Mouse (Mus musculus) testis, adult 2 months (tissue): ENCODE results near the gene Atp6v0e2. TPM values are rescaled to one million over a fixed set of nuclear protein-coding genes. Genes with fewer than 3 reads are reported as not detected.

Experiments used
- H3K27ac ChIP-seq: fragments of 200-500 bp; 2 replicates; pipeline ENCODE4 v1.5.1; 2012; ENCODE audit warnings: low read depth, low read length; ENCODE audit not compliant: control insufficient read depth, insufficient read depth
- H3K27me3 ChIP-seq: fragments of 200-500 bp; 2 replicates; pipeline ENCODE4 v1.6.1; 2012; ENCODE audit warnings: mild to moderate bottlenecking, low read length, moderate library complexity; ENCODE audit not compliant: control insufficient read depth, insufficient read depth
- H3K36me3 ChIP-seq: fragments of 200-500 bp; 2 replicates; pipeline ENCODE4 v1.6.1; 2012; ENCODE audit warnings: mild to moderate bottlenecking, low read length; ENCODE audit not compliant: control insufficient read depth, insufficient read depth
- H3K4me1 ChIP-seq: fragments of 200-500 bp; 2 replicates; pipeline ENCODE4 v1.6.1; 2012; ENCODE audit warnings: low read length; ENCODE audit not compliant: control insufficient read depth, insufficient read depth
- H3K4me3 ChIP-seq: fragments of 200-500 bp; 2 replicates; pipeline ENCODE4 v1.5.1; 2012; ENCODE audit warnings: low read depth, mild to moderate bottlenecking, low read length, moderate library complexity, mixed read lengths; ENCODE audit not compliant: control insufficient read depth
- CTCF ChIP-seq: fragments of 200-500 bp; IDR thresholded peaks from 2 replicates; pipeline ENCODE4 v1.5.1; 2012; ENCODE audit warnings: low read depth, mild to moderate bottlenecking, inconsistent platforms, low read length, moderate library complexity; ENCODE audit not compliant: control insufficient read depth, insufficient read depth, insufficient replicate concordance
- POLR2A ChIP-seq: fragments of 200-500 bp; IDR thresholded peaks from 2 replicates; pipeline ENCODE4 v1.6.1; 2012; ENCODE audit warnings: low read depth, mild to moderate bottlenecking, inconsistent platforms, low read length, moderate library complexity; ENCODE audit not compliant: control insufficient read depth
- polyA plus RNA-seq: library from polyadenylated mRNA; depleted of rRNA; stranded (reverse); fragments of >200 nt; gene quantifications from 2 replicates; pipeline ENCODE4 v1.2.3, GENCODE M21; 2012

The Atp6v0e2 gene
- polyA plus RNA-seq, 1 experiment = 18.7 TPM

DNA sequence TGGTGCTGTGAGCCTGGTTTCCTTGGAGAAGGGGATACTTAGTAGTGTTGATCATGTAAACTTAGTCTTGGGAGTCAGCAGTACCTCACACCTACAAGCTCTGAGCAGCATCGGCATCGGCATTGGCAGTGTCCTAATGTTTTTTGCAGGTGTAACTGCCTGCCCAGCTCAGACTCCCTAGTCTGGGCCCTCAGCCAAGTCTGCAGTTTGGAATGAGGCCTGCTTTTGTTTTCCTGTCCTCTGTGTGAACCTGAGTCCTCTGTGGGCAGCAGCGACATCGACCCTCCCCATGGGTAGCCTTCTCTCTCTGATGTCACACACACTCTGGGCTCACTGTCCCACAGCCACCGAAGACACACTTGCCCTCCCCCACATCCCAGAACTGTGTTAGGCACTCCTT lies 28.9 kb downstream of the Atp6v0e2 start:
- Histone ChIP-seq H3K27ac (no peak overlapping the region), H3K36me3 (no peaks in the 10 kb centered on the region; the same call in 1 of the 2 replicates)

DNA sequence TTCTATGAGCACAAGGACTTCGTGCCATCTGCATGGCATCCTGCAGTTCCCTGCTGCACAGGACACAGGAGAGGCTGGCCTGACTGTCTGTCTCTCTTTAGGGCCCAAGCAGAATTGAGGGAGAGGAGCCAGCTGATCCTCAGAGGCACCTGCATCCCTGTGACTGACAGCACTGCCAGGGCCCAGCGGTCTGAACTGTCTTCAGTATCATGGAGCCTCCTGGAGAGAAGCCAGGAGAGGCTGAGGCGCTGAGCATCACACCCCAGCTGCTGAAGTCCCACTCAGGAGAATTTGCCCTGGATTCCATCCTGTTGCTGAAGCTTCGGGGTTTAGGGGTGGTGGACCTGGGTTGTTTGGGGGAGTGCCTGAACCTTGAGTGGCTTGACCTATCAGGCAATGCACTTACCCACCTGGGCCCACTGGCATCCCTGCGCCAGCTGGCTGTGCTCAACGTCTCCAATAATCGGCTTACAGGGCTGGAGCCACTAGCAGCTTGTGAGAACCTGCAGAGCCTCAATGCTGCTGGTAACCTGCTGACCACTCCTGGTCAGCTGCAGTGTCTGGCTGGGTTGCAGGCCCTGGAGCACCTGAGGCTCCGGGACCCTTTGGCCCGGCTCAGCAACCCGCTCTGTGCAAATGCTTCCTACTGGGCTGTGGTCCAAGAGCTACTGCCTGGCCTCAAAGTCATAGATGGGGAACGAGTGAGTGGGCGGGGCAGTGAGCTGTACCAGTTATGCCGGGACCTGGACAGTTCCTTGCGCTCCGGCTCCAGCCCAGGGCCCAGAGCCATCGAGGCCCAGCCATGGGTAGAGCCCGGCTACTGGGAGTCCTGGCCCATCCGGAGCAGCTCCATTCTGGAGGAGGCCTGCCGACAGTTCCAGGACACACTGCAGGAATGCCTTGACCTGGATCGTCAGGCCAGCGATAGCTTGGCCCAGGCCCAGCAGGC lies 30.9 kb downstream of the Atp6v0e2 start:
- peaks cover 12% of the 10 kb centered on the region for H3K4me1 ChIP-seq
- H3K27me3 ChIP-seq = no peaks in the 10 kb centered on the region
- TF ChIP-seq CTCF (no peak), POLR2A (no peak)
- no peaks in the 10 kb centered on the region; the same call in 1 of the 2 replicates for H3K36me3 ChIP-seq
- H3K4me3 ChIP-seq = no peak overlapping the region
- no peak overlapping the region for H3K27ac ChIP-seq

More for the DNA sequence above, 28.9 kb downstream of the Atp6v0e2 start:
- H3K4me1 ChIP-seq = no peaks in the 10 kb centered on the region
- TF ChIP-seq CTCF (no peak), POLR2A (no peak)
- H3K4me3 ChIP-seq = no peak overlapping the region
- H3K27me3 ChIP-seq = no peaks in the 10 kb centered on the region

DNA sequence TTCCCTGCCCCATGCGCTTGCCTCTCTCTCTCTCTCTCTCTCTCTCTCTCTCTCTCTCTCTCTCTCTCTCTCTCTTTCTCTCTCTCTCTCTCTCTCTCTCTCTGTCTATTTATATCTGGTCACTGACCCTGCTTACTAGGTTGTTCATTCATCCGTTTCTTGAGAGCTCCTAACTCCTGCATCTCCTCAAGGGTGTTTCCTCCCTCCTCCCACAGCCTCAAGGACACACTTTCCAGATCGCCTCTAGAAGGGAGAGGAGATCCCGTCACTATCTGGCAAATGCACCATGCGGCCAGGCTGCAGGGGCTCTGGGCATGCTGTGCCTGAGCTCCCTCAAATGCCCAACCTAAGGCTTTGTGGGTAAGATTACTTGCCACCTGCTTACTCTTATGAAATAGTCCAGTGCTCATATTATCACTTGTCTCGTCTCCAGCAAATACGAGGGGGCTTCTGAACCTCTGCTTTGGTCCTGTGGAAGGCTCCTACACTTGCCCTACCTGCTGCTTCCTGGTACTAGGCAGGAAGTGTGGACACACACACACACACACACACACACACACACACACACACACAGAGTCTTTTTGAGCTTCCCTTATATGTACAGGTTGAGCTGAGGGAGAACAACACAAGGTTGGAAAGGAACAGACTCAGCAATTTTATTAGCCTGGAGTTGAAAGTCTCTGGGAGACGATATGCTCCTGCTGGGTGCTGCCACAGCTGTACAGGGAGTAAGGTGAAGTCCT lies 31.8 kb downstream of the Atp6v0e2 start:
- Histone ChIP-seq H3K27ac (no peak overlapping the region), H3K4me3 (no peak overlapping the region), H3K36me3 (no peaks in the 10 kb centered on the region), H3K27me3 (no peaks in the 10 kb centered on the region), H3K4me1 (peaks cover 12% of the 10 kb centered on the region)
- TF ChIP-seq POLR2A = no peak
- TF ChIP-seq CTCF = no peak

DNA sequence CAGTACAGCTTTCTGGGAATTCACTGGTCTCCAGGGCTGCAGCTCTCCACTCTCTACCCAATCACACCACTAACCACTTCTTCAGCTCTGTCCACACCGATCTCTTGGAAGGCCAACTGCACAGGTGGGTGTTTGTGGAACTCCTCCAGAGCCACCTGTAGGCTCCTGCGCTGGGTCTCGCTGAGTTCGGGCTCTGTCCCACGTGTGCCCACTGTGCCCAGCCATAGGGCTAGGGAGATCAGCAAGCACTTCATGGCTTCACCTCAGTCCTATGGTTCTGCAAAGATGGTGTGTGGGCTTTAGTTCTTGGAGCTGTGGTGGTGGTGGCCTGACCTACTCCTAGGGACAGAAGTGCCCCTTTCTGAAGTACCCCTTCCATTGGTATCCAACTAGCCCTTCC lies 34.6 kb downstream of the Atp6v0e2 start:
- H3K4me1 ChIP-seq = peaks cover 12% of the 10 kb centered on the region
- H3K4me3 ChIP-seq = peak overlapping the region; percentile 48
- no peaks in the 10 kb centered on the region for H3K27me3 ChIP-seq
- TF ChIP-seq CTCF (no peak), POLR2A (no peak)
- H3K27ac ChIP-seq = peak overlapping the region; percentile 70
- H3K36me3 ChIP-seq = no peaks in the 10 kb centered on the region

DNA sequence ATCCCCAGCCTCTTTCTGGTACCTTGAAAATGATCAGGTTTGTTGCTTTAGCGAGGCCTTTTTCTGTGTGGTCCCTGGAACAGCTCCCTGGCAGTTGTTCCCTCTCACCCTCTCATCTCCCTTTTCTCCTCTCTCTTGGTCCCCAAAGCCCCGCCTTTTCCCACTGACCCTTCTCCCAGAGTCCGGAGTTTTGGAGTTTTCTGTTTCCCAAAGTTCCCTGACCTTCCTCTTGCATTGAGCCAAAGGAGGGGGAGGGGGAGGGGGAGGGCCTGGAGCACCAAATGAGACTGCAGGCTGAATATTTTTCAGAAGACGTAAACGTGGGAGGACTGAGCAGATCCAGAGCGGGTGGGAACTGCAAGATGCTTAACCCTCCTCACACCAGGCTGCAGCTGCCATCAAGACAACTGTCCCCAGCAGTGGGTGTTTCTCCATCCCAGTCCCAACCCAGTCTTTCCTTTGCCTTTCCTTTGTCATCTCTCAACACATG lies 35.2 kb downstream of the Atp6v0e2 start, which contains the start of gene Rarres2:
Gene Rarres2 (minus strand): TSS at position 218 of the 490 bp plus-strand sequence.
- H3K4me1 ChIP-seq = peaks cover 12% of the 10 kb centered on the region
- H3K4me3 ChIP-seq = peak within 1 kb of the TSS; percentile 48
- no peaks in the 10 kb centered on the region for H3K27me3 ChIP-seq
- TF ChIP-seq CTCF (no peak), POLR2A (no peak)
- H3K36me3 ChIP-seq = no peaks in the 10 kb centered on the region
- peak within 1 kb of the TSS; percentile 70 for H3K27ac ChIP-seq

DNA sequence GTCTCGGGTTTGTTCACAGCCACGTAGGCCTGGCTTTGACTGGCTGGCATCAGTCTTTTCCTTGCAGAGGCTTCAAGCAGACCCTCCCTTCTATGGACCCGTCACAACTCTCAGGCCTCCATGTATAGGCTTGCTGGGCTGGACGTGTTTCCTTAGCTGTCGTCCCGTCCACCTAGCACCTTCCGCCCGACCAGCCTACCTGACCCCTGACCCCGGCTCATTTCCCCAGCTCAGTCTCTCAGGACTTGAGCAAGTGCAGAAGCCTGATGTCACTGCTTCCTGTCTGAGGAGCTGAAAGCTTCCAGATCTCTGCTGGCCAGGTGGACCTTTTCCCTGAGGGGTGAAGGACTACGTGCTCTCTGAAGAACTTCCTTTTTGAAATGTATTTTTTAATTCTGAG lies 35.9 kb downstream of the Atp6v0e2 start:
- Histone ChIP-seq H3K36me3 (no peaks in the 10 kb centered on the region), H3K27me3 (no peaks in the 10 kb centered on the region), H3K4me3 (no peak overlapping the region), H3K27ac (no peak overlapping the region; the same call in 1 of the 2 replicates), H3K4me1 (peaks cover 12% of the 10 kb centered on the region)
- TF ChIP-seq POLR2A (no peak), CTCF (no peak)

DNA sequence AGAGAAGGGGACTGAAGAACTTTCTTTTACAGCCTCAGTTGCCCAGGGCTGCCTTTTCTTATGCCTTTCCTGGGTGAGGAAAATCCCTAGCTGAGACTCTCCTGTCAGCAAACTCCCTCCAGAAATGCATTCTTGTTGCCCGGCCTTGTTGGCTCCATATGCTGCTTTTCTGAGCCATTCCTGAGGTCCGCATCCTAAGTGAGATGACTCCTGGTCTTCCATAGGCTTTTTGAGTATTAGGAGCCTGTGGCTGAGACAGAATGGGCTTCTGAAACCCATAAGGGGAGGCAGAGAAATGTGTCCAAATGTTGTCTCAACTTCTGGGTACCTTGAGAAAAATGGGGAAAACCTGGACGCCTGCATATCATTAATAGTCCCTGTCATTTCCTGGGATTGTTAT lies 36.6 kb downstream of the Atp6v0e2 start:
- no peak for TF ChIP-seq CTCF
- TF ChIP-seq POLR2A = no peak
- Histone ChIP-seq H3K27ac (no peak overlapping the region), H3K4me3 (no peak overlapping the region), H3K36me3 (no peaks in the 10 kb centered on the region), H3K4me1 (peaks cover 12% of the 10 kb centered on the region), H3K27me3 (no peaks in the 10 kb centered on the region)
